Mouse (Mus musculus) left cerebral cortex, adult 8-10 months (tissue): ENCODE measurements around the gene Tmem150a. TPM values are rescaled to one million over a fixed set of nuclear protein-coding genes. Genes with fewer than 3 reads are reported as not detected.

ENCODE experiments used
- DNase-seq, 2 experiments: peaks; one replicate each; pipeline ENCODE4 v3.0.0; 2022; ENCODE audit warnings: low spot score in 2 of 2
- total RNA-seq, 4 experiments: library from RNA; stranded (reverse); gene quantifications; 2 replicates each; pipeline ENCODE4 v1.2.4; 2022

Tmem150a gene
- total RNA-seq, 4 experiments from 2014 or later, result 8.9 to 12.8 (median 10.7) TPM

DNA sequence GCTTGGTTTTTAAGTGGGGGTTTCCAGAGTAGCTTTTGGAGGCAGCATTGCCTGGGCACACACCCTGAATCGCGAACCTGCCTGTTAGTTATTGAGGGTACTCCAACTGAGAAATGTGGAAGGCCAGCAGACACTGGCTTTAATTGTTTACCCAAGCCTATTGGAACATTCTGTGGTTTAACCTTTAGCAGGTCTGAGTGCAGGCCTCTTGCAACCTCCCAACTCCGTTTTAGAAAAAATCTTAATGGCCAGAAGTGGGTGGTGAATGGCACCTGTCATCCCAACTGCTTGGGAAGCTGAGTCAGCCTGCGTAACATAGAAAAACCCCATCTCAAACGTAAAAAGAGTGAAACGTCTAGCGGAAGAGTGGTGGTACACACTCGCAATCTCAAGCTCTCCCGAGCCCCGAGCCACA is 41.6 kb downstream of the Tmem150a start:
- no peak for DNase-seq

DNA sequence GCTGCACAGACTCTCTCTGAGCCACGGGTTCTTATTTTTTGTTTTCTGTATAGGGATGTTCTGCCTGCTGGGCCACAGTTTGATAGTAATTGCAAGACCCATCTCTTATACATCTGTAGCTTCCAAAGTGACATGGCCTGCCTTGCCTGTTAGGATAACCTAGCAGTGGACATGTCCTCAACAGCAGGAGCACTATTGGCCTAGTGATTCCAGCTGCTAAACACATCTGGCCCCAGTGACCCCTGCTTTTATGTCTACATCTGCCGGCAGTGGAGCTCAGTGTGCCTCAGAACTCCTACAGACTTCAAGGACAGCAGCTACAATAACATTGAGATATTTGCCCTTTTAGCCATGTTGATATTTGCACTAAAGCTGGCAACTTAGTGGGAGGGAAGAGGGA is 44.7 kb downstream of the Tmem150a start:
- no peak for DNase-seq

DNA sequence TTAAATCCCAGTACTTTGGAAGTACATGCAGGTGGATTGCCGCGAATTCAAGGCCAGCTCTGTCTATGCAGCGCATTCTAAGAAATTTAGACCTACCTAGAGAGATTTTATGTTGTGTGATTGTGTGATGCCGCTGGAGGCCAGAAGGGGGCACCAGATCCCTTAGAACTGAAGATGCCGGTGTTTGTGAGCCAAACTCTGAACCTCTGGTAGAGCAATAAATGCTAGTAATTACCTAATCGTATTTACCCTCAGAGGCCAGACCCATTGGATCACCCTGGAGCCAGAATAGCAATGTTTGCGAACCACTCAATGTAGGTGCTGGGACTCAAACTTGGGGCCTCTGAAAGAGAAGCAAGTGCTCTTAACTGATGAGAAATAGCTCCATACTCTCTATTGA is 46.6 kb downstream of the Tmem150a start:
- peak; percentile 33 to 76 for DNase-seq

DNA sequence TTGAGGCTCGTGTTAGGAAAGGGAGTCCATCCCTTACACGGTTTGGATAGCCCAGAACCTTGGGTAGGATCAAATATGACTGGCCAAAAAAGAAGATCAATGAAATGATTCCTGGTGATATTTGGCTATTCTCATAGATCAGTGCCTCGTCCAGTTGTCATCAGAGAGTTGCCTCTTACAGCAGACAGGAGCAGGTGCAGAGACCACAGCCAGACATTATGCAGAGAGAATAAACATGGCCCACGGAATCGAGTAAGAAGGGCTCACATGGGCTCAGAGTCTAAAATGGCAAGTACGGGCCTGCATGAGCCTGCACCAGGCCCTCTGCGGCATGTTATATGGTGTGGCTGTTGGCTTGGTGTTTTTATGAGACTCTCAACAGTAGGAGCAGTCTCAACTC is 50.1 kb downstream of the Tmem150a start:
- no peak for DNase-seq

DNA sequence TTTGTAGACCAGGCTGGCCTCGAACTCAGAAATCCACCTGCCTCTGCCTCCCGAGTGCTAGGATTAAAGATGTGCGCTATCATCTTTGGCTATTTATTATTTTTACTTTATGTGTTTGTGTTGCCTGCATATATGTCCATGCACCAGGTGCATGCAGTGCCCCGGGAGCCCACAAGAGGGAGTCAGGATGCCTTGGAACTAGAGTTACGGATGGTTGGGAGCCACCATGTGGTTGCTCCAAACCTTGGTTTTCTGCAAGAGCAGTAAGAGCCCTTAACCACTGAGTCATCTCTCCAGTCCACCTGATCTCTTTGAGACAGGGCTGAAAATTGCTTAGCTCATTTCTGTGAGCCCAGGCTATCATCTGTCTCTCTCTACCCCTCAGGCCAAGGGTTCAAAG is 51.9 kb downstream of the Tmem150a start:
- DNase-seq, result peak; percentile 62 to 72

Other genes starting within 250 kb of the Tmem150a start
- gene Atoh8, start 119.9 kb upstream of the Tmem150a start, total RNA-seq, result 1 to 10 TPM; 1.3 to 2.1 (median 1.9) TPM
- not detected for gene Sftpb, start 50.8 kb upstream of the Tmem150a start, total RNA-seq
- 10 to 100 TPM; 29.6 to 33.2 (median 32.1) TPM for gene Usp39, start 10.3 kb upstream of the Tmem150a start, total RNA-seq
- 10 to 100 TPM; 14.7 to 19.1 (median 17.6) TPM for gene 0610030E20Rik, start 8.1 kb upstream of the Tmem150a start, total RNA-seq
- 10 to 100 TPM; 76.4 to 85.1 (median 81.5) TPM for gene Rnf181, start 11.5 kb downstream of the Tmem150a start, total RNA-seq
- gene Vamp5, start 25.0 kb downstream of the Tmem150a start, total RNA-seq, result 1 to 10 TPM; 4.4 to 8.6 (median 6.9) TPM
- gene Vamp8, start 35.3 kb downstream of the Tmem150a start, total RNA-seq, result 10 to 100 TPM; 16.5 to 23.2 (median 18.5) TPM
- gene Ggcx, start 58.9 kb downstream of the Tmem150a start, total RNA-seq, result 10 to 100 TPM; 20.3 to 24.7 (median 23.5) TPM
- 100 to 1,000 TPM; 148 to 178 (median 163) TPM for gene Mat2a, start 84.1 kb downstream of the Tmem150a start, total RNA-seq
- 1 to 10 TPM in 2 of 4 experiments, under 1 TPM in 2; 0.59 to 1.7 (median 1.2) TPM for gene Sh2d6, start 166.3 kb downstream of the Tmem150a start, total RNA-seq
- gene Capg, start 188.9 kb downstream of the Tmem150a start, total RNA-seq, result 10 to 100 TPM in 2 of 4 experiments, 1 to 10 TPM in 2; 2.9 to 16.9 (median 10.0) TPM
- gene Elmod3, start 243.0 kb downstream of the Tmem150a start, total RNA-seq, result 10 to 100 TPM; 21.1 to 26.4 (median 24.0) TPM
- 10 to 100 TPM; 66.8 to 72.4 (median 68.4) TPM for gene Retsat, start 243.0 kb downstream of the Tmem150a start, total RNA-seq